10 mouse cellular contexts compared by ENCODE assay signal in the genomic region with DNA sequence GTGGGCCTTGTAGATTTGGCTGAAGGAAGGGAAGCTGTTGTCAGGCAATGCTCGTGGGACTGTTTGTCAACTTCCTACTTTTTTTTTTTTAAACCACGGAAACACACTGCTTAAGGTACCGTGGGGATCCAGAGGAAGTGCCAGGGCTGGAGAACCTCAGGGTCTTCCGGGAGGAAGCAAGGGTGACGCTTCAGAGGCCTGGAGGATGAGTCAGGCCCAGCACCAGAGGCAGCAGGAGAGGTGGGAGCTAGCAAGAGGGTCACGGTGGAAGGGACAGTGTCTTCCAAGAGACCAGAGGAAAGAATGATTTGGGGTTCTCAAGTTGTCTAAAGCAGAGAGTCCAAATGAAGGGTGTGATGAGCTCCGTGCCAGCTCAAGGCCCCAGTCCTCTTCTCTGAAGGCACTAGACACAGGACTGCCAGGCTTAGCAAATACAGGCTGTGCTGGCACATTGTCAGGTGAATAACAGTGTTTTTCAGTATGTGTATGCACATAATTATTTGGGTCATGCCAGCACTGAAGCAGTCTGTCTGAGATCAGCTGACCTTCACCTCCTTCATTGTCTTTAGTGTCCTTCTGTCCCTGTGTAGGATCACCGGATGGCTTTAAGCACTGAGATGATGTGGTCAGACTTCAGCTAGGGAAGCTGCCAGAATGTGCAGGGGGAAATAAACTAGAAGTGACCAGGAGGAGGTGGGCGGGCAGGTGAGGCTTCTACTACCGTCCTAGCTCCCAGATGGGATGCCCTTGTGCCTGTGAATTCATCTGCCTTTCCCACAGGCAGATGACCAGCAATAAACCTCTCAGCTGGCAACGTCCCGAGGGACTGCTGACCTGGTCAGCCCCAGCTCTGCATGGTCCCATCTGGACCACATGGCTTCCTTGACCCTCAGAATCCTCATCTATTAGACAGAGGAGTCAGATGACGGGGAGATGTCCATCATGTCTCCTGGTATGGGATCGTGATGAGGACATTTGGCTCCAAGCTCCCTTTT. TPM values are rescaled to one million over a fixed set of nuclear protein-coding genes. Genes with fewer than 3 reads are reported as not detected.
DNase-seq lines count a peak whose midpoint lies in the region; ATAC-seq lines count a peak whose summit lies in the region.
"Had no signal": no experiment of that assay in that cellular context is flagged by ENCODE, and none has a peak within 500 bp of the region (broad histone marks: within the 10 kb centered on the region; RNA-seq: fewer than 3 reads in every experiment).

No protein-coding gene starts in this region.

- no peak overlapping the region for H3K9ac ChIP-seq in neural tube, embryonic 15.5 days (replicated peaks)
- H3K9ac ChIP-seq: lung, embryonic 14.5 days had no signal

- 0 out of 2 replicates have a peak, but pooled peaks have one; percentile 18 for ATAC-seq in cerebellum, adult (ENCODE audit: insufficient number of reproducible peaks, low FRiP score, low TSS enrichment)
- ATAC-seq in neural tube, embryonic 15.5 days (ENCODE audit: low FRiP score): no peak

- H3K4me3 ChIP-seq in neural tube, embryonic 15.5 days (replicated peaks): no peak overlapping the region

- H3K4me2 ChIP-seq in neural tube, embryonic 15.5 days: no peak overlapping the region
- H3K4me2 ChIP-seq: lung, embryonic 14.5 days had no signal

- H3K27me3 ChIP-seq in neural tube, embryonic 15.5 days (replicated peaks): no peaks in the 10 kb centered on the region

- no peak for DNase-seq in cerebellum, postnatal 4 days (ENCODE audit: low spot score in 2 of 2)
- DNase-seq in lung, postnatal 25 days (ENCODE audit: low spot score): peak; percentile 36
- DNase-seq in lung, postnatal 14 days: no peak
- peak; percentile 25 to 61 for DNase-seq in kidney, postnatal 25 days
- no peak for DNase-seq in spleen, postnatal 14 days (ENCODE audit: low spot score in 2 of 2)
- DNase-seq in thymus, postnatal 0 days (ENCODE audit: low spot score): no peak
- DNase-seq: gastrocnemius, postnatal 36 days; lung, embryonic 14.5 days had no signal

- no peaks in the 10 kb centered on the region for H3K9me3 ChIP-seq in neural tube, embryonic 15.5 days (replicated peaks)

- peak overlapping the region; percentile 88 for H3K27ac ChIP-seq in neural tube, embryonic 15.5 days (replicated peaks)

- H3K4me1 ChIP-seq in neural tube, embryonic 15.5 days: peaks cover 44% of the 10 kb centered on the region

- 75% methylated on average over 14 of the region's 14 CpGs for WGBS in neural tube, embryonic 15.5 days

- no peaks in the 10 kb centered on the region for H3K36me3 ChIP-seq in neural tube, embryonic 15.5 days

RNA-seq across cellular contexts. Expression of gene Ywhah, which starts 8.5 kb away (rescaled TPM):
- polyA plus RNA-seq in neural tube, embryonic 15.5 days (2015; fragmentation: Nextera tagmentation; extraction: Ambion mirVana): 862 and 927 TPM in 2 replicates
- polyA plus RNA-seq in thymus, postnatal 0 days (2015; fragmentation: Nextera tagmentation; extraction: Ambion mirVana): 361 and 380 TPM in 2 replicates

Comparison
In these comparisons a context has a peak if more than half of its experiments do, and no peak if none do; other contexts are left out.
1. DNase-seq: peak in lung, postnatal 25 days (single experiment) and kidney, postnatal 25 days (2 of 2); none in cerebellum, postnatal 4 days (0 of 2), lung, postnatal 14 days (single experiment), spleen, postnatal 14 days (0 of 2) and thymus, postnatal 0 days (single experiment).